Mouse (Mus musculus): ENCODE results near the gene Limk2. TPM values are rescaled to one million over a fixed set of nuclear protein-coding genes. Genes with fewer than 3 reads are reported as not detected.
A peak's percentile ranks its signal among the peaks of the same experiment; 100 is the strongest.

Limk2 gene
- polyA plus RNA-seq, 1 experiment from 2014 or later = 6.8 TPM

DNA sequence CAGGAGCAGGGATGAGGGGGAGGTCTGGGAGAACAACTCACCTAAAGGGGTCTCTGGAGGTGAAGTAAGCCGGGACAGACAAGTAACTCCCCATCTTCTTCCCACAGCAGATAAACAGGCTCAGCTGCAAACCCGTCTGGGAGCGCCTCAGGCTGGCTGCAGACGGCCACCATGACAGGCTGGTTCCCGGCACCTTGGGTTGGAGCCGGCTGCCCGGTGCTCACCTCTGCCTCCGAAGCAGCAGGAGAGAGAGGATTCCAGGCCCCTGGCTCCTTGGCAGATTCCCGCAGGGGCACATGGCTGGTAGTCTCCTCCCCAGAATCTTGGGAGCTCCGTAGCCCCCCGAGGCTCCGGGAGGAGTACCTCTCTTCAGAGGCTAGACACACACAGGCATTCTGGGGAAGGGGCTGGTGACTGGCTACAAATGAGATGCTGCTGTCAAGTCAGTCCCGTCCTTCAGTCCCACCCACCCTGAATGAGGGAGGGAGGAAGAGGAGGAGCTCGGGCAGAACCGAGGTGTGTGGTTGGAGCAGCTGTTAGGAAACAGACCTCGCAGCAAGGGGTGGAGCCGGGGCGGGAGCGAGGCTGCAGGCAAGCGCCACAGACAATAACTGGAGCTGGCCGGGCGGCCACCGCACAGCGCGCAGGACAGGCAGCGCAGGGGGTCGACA, 37.9 kb downstream of the Limk2 start:
- peak overlapping the region; percentile 47 for H3K4me3 ChIP-seq (ENCODE audit: low read depth, low read length)
- no peaks in the 10 kb centered on the region for H3K36me3 ChIP-seq (replicated peaks; ENCODE audit: insufficient read depth, low read length)
- H3K27me3 ChIP-seq (ENCODE audit: insufficient read depth, low read length) = no peaks in the 10 kb centered on the region
- peak; percentile 82 for DNase-seq
- H3K4me1 ChIP-seq (ENCODE audit: insufficient read depth) = peaks cover 5% of the 10 kb centered on the region
- WGBS (ENCODE audit: insufficient replicate concordance) = 8% methylated on average over 27 of the region's 27 CpGs
- peak overlapping the region; percentile 57 for H3K9ac ChIP-seq (replicated peaks)
- no peak for TF ChIP-seq CTCF (IDR thresholded peaks at IDR 0.05; ENCODE audit: low read depth)
- TF ChIP-seq EP300 (IDR thresholded peaks at IDR 0.05; ENCODE audit: low read depth) = no peak
- no peak overlapping the region; the same call in 1 of the 2 replicates for H3K27ac ChIP-seq (ENCODE audit: low read depth)
- ATAC-seq = peak; percentile 94
- peak overlapping the region; percentile 80 for H3K4me2 ChIP-seq (ENCODE audit: low read depth, low read length)
- no peaks in the 10 kb centered on the region for H3K9me3 ChIP-seq (ENCODE audit: low read length)

DNA sequence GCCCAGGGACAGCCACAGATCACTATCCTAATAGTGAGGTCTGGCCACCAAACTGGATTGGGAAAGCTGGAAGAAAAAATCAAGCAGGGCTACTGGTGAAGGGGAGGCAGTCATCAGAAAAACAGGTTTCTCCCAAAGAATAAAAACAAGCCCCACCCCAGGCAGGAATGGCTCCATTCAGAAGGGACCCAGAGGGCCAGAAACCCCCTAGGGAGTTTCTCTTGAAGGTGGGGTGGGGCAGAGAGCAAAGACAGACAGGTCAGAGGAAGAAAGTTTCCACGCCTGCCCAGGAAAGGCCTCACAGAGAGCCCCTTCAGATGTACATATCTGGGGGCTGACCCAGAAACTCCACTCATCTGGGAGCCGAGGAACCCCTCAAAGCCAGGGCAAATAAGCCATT, 38.8 kb downstream of the Limk2 start:
- Histone ChIP-seq H3K9me3 (ENCODE audit: low read length) (no peaks in the 10 kb centered on the region), H3K4me3 (ENCODE audit: low read depth, low read length) (no peak overlapping the region), H3K36me3 (replicated peaks; ENCODE audit: insufficient read depth, low read length) (no peaks in the 10 kb centered on the region), H3K27me3 (ENCODE audit: insufficient read depth, low read length) (no peaks in the 10 kb centered on the region), H3K9ac (replicated peaks) (no peak overlapping the region), H3K4me1 (ENCODE audit: insufficient read depth) (peaks cover 5% of the 10 kb centered on the region), H3K4me2 (ENCODE audit: low read depth, low read length) (no peak overlapping the region), H3K27ac (ENCODE audit: low read depth) (no peak overlapping the region)
- WGBS (ENCODE audit: insufficient replicate concordance) = 86% methylated on average over 2 of the region's 2 CpGs
- DNase-seq (no peak), ATAC-seq (no peak)
- no peak for TF ChIP-seq CTCF (IDR thresholded peaks at IDR 0.05; ENCODE audit: low read depth)

DNA sequence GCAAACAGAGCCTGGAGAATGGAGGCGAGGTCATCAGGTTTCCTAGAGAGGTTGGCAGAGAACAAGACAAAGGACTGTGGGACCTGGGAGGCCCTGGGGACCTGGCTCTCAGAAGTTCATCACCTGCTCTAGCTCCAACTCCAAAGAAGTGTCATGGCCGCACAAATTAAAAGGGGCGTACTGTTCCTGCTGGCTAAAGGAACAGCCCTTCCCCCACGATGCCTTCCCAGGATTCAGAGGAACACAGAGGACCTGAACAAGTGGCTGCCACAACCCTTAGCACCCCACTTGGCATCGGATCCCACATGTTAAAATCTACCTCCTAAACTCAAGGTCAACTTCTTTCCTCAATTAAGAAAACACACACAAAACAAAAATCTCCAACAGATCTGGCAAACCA, 39.5 kb downstream of the Limk2 start:
- H3K36me3 ChIP-seq (replicated peaks; ENCODE audit: insufficient read depth, low read length) = no peaks in the 10 kb centered on the region
- H3K9me3 ChIP-seq (ENCODE audit: low read length) = no peaks in the 10 kb centered on the region
- TF ChIP-seq CTCF (IDR thresholded peaks at IDR 0.05; ENCODE audit: low read depth) (no peak), EP300 (IDR thresholded peaks at IDR 0.05; ENCODE audit: low read depth) (no peak)
- H3K27ac ChIP-seq (ENCODE audit: low read depth) = no peak overlapping the region
- H3K4me1 ChIP-seq (ENCODE audit: insufficient read depth) = peaks cover 5% of the 10 kb centered on the region
- no peak for ATAC-seq
- no peak for DNase-seq
- no peak overlapping the region for H3K9ac ChIP-seq (replicated peaks)
- WGBS (ENCODE audit: insufficient replicate concordance) = 81% methylated on average over 5 of the region's 5 CpGs
- no peaks in the 10 kb centered on the region for H3K27me3 ChIP-seq (ENCODE audit: insufficient read depth, low read length)
- H3K4me2 ChIP-seq (ENCODE audit: low read depth, low read length) = no peak overlapping the region
- H3K4me3 ChIP-seq (ENCODE audit: low read depth, low read length) = no peak overlapping the region

DNA sequence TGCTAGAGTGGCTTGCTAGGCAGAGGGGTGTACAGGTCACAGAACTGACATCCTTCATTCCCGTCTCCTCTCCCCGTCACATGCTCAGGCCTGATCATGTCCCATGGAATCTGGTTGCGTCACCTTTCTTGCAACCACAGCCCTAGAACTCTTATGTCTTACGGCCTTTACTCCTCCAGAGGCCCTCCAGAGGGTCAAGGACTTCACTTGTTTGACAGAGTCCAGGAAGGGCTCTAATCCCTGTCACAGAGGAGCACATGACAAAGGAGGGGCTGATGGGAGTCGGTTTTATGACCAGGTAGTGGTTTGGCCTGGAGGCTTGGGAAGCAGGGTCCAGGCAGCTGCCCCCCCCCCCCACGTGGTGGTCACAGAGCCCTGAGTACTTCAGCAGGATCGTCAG, 40.0 kb downstream of the Limk2 start:
- no peak overlapping the region for H3K9ac ChIP-seq (replicated peaks)
- 68% methylated on average over 7 of the region's 7 CpGs for WGBS (ENCODE audit: insufficient replicate concordance)
- DNase-seq (no peak), ATAC-seq (no peak)
- peaks cover 5% of the 10 kb centered on the region for H3K4me1 ChIP-seq (ENCODE audit: insufficient read depth)
- H3K4me3 ChIP-seq (ENCODE audit: low read depth, low read length) = no peak overlapping the region
- no peak overlapping the region for H3K4me2 ChIP-seq (ENCODE audit: low read depth, low read length)
- H3K27ac ChIP-seq (ENCODE audit: low read depth) = no peak overlapping the region
- no peaks in the 10 kb centered on the region for H3K27me3 ChIP-seq (ENCODE audit: insufficient read depth, low read length)
- no peaks in the 10 kb centered on the region for H3K9me3 ChIP-seq (ENCODE audit: low read length)
- no peaks in the 10 kb centered on the region for H3K36me3 ChIP-seq (replicated peaks; ENCODE audit: insufficient read depth, low read length)
- TF ChIP-seq CTCF (IDR thresholded peaks at IDR 0.05; ENCODE audit: low read depth) (no peak), EP300 (IDR thresholded peaks at IDR 0.05; ENCODE audit: low read depth) (no peak)

DNA sequence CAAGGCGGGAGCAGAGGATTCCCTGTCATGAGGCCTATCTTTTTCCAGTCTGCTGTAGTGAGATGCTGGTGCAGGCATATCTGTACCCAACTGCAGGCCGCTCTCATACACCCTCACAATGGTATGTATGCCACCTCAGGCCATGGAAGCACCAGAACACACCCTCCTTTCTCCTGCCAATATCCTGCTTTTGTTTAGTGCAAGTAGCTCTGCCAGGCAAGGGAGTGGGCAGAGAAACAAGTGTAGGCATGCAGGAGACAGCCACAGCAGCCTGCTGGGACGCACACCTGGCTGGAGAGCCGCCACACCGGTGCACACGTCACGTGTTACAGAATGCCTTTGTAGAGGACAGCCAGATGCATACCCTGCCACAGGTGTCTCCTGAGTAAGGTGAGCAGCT, 42.6 kb downstream of the Limk2 start:
- Histone ChIP-seq H3K4me2 (ENCODE audit: low read depth, low read length) (no peak overlapping the region), H3K9ac (replicated peaks) (no peak overlapping the region), H3K9me3 (ENCODE audit: low read length) (0 out of 2 replicates have a peak, but pooled peaks cover 3% of the 10 kb centered on the region), H3K4me1 (ENCODE audit: insufficient read depth) (peaks cover 5% of the 10 kb centered on the region), H3K4me3 (ENCODE audit: low read depth, low read length) (no peak overlapping the region), H3K27ac (ENCODE audit: low read depth) (no peak overlapping the region), H3K36me3 (replicated peaks; ENCODE audit: insufficient read depth, low read length) (no peaks in the 10 kb centered on the region; the same call in 1 of the 2 replicates), H3K27me3 (ENCODE audit: insufficient read depth, low read length) (no peaks in the 10 kb centered on the region)
- DNase-seq = no peak
- no peak for TF ChIP-seq CTCF (IDR thresholded peaks at IDR 0.05; ENCODE audit: low read depth)
- no peak for TF ChIP-seq EP300 (IDR thresholded peaks at IDR 0.05; ENCODE audit: low read depth)
- no peak for ATAC-seq
- 80% methylated on average over 7 of the region's 7 CpGs for WGBS (ENCODE audit: insufficient replicate concordance)

DNA sequence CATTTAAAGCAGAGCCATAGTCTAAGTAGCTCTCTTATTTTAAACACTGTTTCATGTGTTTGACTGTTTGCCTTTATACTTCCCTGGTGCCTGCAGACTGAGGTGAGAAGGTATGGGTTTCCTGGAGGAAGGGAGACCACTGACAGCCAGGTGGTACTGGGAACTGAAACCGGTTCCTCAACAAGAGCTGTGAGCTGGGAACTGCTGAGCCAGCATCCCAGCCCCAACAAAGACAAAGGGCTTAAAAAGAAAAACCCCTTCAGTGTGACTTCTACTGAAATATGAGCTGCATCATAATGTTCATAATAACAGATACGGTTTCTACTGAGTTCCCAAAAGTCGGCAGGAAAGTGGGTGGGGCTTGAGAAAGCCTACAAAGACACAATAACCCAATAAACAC, 46.1 kb downstream of the Limk2 start:
- H3K4me2 ChIP-seq (ENCODE audit: low read depth, low read length) = no peak overlapping the region
- no peak overlapping the region for H3K27ac ChIP-seq (ENCODE audit: low read depth)
- TF ChIP-seq CTCF (IDR thresholded peaks at IDR 0.05; ENCODE audit: low read depth) = no peak
- no peak for TF ChIP-seq EP300 (IDR thresholded peaks at IDR 0.05; ENCODE audit: low read depth)
- 80% methylated on average over 3 of the region's 3 CpGs for WGBS (ENCODE audit: insufficient replicate concordance)
- H3K9me3 ChIP-seq (ENCODE audit: low read length) = 0 out of 2 replicates have a peak, but pooled peaks cover 3% of the 10 kb centered on the region
- H3K9ac ChIP-seq (replicated peaks) = no peak overlapping the region
- H3K36me3 ChIP-seq (replicated peaks; ENCODE audit: insufficient read depth, low read length) = peaks cover 8% of the 10 kb centered on the region; the same call in 1 of the 2 replicates
- H3K4me3 ChIP-seq (ENCODE audit: low read depth, low read length) = no peak overlapping the region
- DNase-seq (no peak), ATAC-seq (no peak)
- H3K4me1 ChIP-seq (ENCODE audit: insufficient read depth) = no peaks in the 10 kb centered on the region
- H3K27me3 ChIP-seq (ENCODE audit: insufficient read depth, low read length) = no peaks in the 10 kb centered on the region
